Mouse (Mus musculus): ENCODE results near the gene Mtmr11. TPM values are rescaled to one million over a fixed set of nuclear protein-coding genes. Genes with fewer than 3 reads are reported as not detected.

The Mtmr11 gene
- total RNA-seq (2021), result 1 to 10 TPM; 1.9 to 2.5 TPM
- long read RNA-seq, experiment 1, partial matches to known transcripts, result 0 of 2 reads
- long read RNA-seq, experiment 1, other reads (novel, unspliced or antisense), result 1 of 2 reads
- long read RNA-seq, experiment 2, result 0 reads

- Histone ChIP-seq H3K4me3 (peak within 1 kb of the TSS; percentile 77), H3K27ac (peak within 1 kb of the TSS; percentile 88)
- DNase-seq, result no peak
- intact Hi-C loops (cut with DNase I), result no loop called here
- TF ChIP-seq CTCF (IDR thresholded peaks at IDR 0.05), result no peak
These were observed at the start of gene Mtmr11 for GRCm38 (mm10) chr3:96161869-96162840. TSS of gene Mtmr11 (plus strand) at chr3:96162004.

GRCm38 (mm10) chr3:96113251-96113650, 48.6 kb upstream of the Mtmr11 start:
- intact Hi-C loops (cut with DNase I), result no loop called here
- Histone ChIP-seq H3K4me3 (no peak overlapping the region), H3K27ac (peak overlapping the region; percentile 44)
- TF ChIP-seq CTCF (IDR thresholded peaks at IDR 0.05), result no peak
- no peak for DNase-seq

DNA sequence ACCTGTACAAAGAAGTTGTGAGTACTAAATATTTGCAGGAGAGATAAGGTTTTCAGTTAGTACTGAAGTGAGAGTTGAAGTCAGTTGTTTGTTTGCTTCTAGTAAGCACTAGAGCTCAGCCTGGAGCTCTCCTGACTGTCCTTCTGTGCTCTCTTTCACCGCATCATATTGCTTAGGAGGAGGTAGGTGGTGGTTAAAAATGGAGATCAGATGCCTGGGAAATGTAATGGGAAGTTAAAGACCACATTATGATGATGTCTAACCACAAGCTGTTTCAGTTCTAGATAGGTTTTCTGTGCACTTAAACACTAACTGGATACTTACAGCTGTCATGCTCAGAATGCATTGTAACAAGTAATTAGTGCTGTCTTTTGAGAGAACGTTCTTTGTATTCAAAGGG, 43.7 kb upstream of the Mtmr11 start:
- intact Hi-C loops (cut with DNase I), result no loop called here
- H3K4me3 ChIP-seq, result no peak overlapping the region
- TF ChIP-seq CTCF (IDR thresholded peaks at IDR 0.05), result no peak

DNA sequence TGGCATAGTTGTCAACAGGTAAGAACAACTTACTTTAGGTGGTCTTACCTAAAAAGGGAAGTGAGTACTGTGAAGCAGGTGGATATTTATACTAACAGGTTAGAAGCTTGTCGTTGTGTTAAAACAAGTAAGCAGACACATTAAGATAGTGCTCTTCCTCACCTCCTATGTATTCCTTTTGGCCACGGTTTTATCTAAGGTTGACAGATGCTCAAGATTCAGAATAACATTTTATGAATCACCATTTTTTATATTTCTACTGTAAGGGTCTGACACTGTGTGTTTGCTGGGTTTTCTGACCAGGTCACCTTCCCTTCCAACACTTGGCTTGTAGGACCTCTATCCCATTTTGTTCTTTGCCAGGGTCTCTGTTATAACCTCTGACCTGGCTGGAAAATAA, 43.1 kb upstream of the Mtmr11 start:
- intact Hi-C loops (cut with DNase I), result no loop called here
- DNase-seq, result no peak
- TF ChIP-seq CTCF (IDR thresholded peaks at IDR 0.05), result no peak
- no peak overlapping the region for H3K4me3 ChIP-seq
- H3K27ac ChIP-seq, result 0 out of 2 replicates have a peak overlapping the region, but pooled peaks have one; percentile 13

More for the DNA sequence above, 43.7 kb upstream of the Mtmr11 start:
- no peak for DNase-seq
- peak overlapping the region; percentile 43; the same call in 1 of the 2 replicates for H3K27ac ChIP-seq

GRCm38 (mm10) chr3:96124235-96124634, 37.6 kb upstream of the Mtmr11 start:
- intact Hi-C loops (cut with DNase I), result no loop called here
- TF ChIP-seq CTCF (IDR thresholded peaks at IDR 0.05), result no peak
- DNase-seq, result no peak
- H3K4me3 ChIP-seq, result no peak overlapping the region
- H3K27ac ChIP-seq, result peak overlapping the region; percentile 52

DNA sequence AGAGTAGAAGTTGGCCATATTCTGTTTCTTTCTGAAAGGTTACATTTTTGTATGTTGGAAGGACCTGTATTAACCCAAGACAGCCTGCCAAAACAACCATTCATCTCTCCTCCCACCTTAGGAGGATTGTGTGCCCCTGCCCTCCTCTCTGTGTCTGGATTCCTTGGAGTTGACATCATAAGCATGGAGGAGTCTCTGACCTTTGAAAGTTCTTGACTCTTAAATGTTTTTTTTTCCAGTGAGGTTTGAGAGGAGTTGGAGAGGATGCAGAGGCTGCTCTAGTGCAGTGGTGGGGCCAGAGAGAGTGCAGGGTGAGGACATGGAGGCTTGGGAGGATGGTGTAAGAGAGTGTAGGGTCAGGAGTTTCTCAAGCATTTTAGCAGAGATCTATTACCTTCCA, 33.7 kb upstream of the Mtmr11 start:
- H3K4me3 ChIP-seq, result no peak overlapping the region
- H3K27ac ChIP-seq, result peak overlapping the region; percentile 60
- no peak for TF ChIP-seq CTCF (IDR thresholded peaks at IDR 0.05)
- intact Hi-C loops (cut with DNase I), result no loop called here
- DNase-seq, result no peak

- Histone ChIP-seq H3K27ac (peak overlapping the region; percentile 77), H3K4me3 (no peak overlapping the region)
- no peak for DNase-seq
- TF ChIP-seq CTCF (IDR thresholded peaks at IDR 0.05), result no peak
- intact Hi-C loops (cut with DNase I), result no loop called here
These were observed 29.3 kb upstream of the Mtmr11 start for GRCm38 (mm10) chr3:96132478-96132877.

DNA sequence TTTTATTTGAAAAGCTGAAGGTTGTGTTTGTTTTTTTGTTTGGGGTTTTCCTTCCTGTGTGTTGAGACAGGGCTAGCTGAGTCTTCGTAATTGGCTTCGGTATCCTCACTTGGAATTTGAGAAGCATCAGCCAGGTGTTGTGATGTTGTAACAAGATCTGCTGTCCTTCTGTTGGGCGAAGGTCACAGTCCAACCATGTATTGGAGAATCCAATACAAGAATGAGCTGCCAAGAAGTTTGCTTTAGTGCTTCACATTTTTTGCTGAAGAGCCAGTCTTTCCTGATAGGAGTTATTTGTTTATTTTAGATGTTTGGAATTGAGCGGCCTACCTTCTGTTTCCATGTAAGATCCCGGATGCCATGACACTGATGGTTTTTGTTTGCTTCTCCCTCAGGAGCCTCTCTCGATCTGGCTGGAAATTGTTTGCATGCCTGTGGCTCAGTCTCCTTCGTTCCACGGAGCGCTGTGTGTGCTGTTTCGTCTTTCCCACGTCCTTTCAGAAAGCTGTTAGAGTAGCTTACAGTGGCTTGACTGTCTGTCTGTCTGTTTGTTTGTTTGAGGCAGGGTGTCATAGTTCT, 28.4 kb upstream of the Mtmr11 start:
- peak overlapping the region; percentile 77 for H3K27ac ChIP-seq
- H3K4me3 ChIP-seq, result peak overlapping the region; percentile 32; the same call in 1 of the 2 replicates
- DNase-seq, result no peak
- intact Hi-C loops (cut with DNase I), result no loop called here
- TF ChIP-seq CTCF (IDR thresholded peaks at IDR 0.05), result no peak

DNA sequence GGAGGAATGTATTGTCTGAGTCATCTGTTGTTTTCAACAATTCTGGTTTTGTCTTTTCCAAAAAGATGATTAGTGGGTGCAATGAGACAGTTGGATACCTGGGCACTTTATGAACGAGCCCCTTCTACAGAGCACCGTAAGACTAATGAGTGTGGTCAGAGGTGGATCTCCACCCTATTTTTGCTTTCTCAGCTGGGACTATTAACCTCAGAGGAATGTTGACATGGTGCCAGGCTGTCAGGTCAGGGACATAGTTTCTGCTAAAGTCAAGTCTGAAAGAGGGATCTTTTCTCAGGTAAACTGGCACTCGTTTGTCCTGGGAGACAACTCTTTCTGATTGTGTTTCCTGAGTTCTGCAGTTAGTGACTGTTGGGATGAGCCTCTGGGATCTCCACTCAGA, 26.8 kb upstream of the Mtmr11 start:
- intact Hi-C loops (cut with DNase I), result loop anchor here (5.0 kb wide), 1 partner anchor 33 kb away; the partner anchor contains the start of gene Otud7b
- TF ChIP-seq CTCF (IDR thresholded peaks at IDR 0.05), result no peak
- DNase-seq, result no peak
- H3K27ac ChIP-seq, result peak overlapping the region; percentile 77
- H3K4me3 ChIP-seq, result no peak overlapping the region

DNA sequence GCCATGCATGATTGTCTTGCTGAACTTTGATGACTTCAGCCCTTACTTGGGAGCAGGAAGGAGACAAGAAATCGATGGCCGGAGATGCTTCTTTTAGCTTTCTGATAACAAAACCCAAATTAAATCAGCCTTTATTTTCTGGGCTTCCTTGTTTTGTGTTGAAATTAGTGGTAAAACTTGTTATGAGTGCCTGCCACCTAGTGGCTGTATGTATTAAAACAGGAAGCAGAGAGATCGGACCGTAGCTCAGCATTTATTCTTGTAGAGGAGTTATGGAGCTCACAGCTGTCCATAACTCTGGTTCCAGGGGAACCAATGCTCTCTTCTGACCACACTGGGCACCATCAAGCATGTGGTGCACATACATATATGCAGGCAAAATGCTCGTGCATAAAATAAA, 13.9 kb upstream of the Mtmr11 start:
- no peak for DNase-seq
- Histone ChIP-seq H3K4me3 (no peak overlapping the region), H3K27ac (peak overlapping the region; percentile 32)
- TF ChIP-seq CTCF (IDR thresholded peaks at IDR 0.05), result peak; percentile 84
- intact Hi-C loops (cut with DNase I), result loop anchor here (2.0 to 5.0 kb wide), 4 partner anchors 57 to 181 kb away; no protein-coding TSS in a partner anchor

GRCm38 (mm10) chr3:96151836-96152235, 10.0 kb upstream of the Mtmr11 start:
- intact Hi-C loops (cut with DNase I), result no loop called here
- no peak for TF ChIP-seq CTCF (IDR thresholded peaks at IDR 0.05)
- no peak overlapping the region for H3K4me3 ChIP-seq

DNA sequence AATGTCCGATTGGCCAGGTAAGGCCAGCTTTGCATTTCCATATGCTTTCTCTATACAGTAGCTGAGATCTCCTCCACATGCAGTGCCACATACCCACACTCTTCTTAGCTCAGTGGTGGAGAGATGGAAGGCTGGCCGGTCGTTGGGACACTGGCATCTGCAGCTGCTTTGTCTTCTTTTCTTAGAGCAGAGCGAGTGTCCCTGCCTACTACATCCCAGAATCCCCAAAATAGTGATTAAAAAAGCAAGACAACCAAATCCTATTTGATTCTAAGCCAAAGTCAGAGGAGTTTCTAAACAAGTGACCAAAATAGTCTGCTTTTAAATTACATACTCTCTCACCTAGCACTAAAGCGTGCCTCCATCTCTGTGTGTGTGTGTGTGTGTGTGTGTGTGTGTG, 9.2 kb upstream of the Mtmr11 start:
- intact Hi-C loops (cut with DNase I), result no loop called here
- no peak overlapping the region for H3K27ac ChIP-seq
- no peak for TF ChIP-seq CTCF (IDR thresholded peaks at IDR 0.05)

More at GRCm38 (mm10) chr3:96151836-96152235, 10.0 kb upstream of the Mtmr11 start:
- DNase-seq, result no peak
- H3K27ac ChIP-seq, result no peak overlapping the region

DNA sequence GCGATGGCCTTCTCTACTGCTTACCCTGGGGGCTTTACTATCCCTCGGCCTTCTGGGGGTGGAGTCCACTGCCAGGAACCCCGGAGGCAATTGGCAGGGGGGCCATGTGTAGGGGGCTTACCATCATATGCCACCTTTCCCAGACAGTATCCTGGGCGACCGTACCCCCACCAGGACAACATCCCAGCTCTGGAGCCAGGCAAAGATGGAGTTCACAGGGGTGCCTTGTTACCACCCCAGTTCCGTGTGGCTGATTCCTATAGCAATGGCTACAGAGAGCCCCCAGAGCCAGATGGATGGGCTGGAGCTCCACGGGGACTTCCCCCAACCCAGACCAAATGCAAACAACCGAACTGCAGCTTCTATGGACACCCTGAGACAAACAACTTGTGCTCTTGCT, 6.3 kb upstream of the Mtmr11 start:
- no peak overlapping the region for H3K27ac ChIP-seq
- DNase-seq, result no peak
- intact Hi-C loops (cut with DNase I), result no loop called here
- no peak for TF ChIP-seq CTCF (IDR thresholded peaks at IDR 0.05)
- no peak overlapping the region for H3K4me3 ChIP-seq

More for the DNA sequence above, 9.2 kb upstream of the Mtmr11 start:
- no peak for DNase-seq
- no peak overlapping the region for H3K4me3 ChIP-seq
